Mouse (Mus musculus): ENCODE results near the gene Vti1a.

Gene Vti1a

GRCm38 (mm10) chr19:55559331-55559730 lies 243.2 kb downstream of the Vti1a start:
- no peak for DNase-seq (ENCODE audit: low spot score in 2 of 2)

GRCm38 (mm10) chr19:55560088-55560682 lies 244.1 kb downstream of the Vti1a start:
- no peak for DNase-seq (ENCODE audit: low spot score in 2 of 2)

- no peak for DNase-seq (ENCODE audit: low spot score in 2 of 2)
Observed at GRCm38 (mm10) chr19:55561469-55561868, 245.4 kb downstream of the Vti1a start.

- DNase-seq (ENCODE audit: low spot score in 2 of 2), result no peak
Observed at GRCm38 (mm10) chr19:55562487-55563147, 246.5 kb downstream of the Vti1a start.

GRCm38 (mm10) chr19:55563148-55563651 lies 247.1 kb downstream of the Vti1a start:
- DNase-seq (ENCODE audit: low spot score in 2 of 2), result peak in 1 of 2 experiments; percentile 40

- DNase-seq (ENCODE audit: low spot score in 2 of 2), result no peak
Observed at GRCm38 (mm10) chr19:55564104-55564938, 248.2 kb downstream of the Vti1a start.

- DNase-seq (ENCODE audit: low spot score in 2 of 2), result no peak
Observed at GRCm38 (mm10) chr19:55565111-55565510, 249.0 kb downstream of the Vti1a start.

- no peak for DNase-seq (ENCODE audit: low spot score in 2 of 2)
Observed at GRCm38 (mm10) chr19:55565523-55566369, 249.7 kb downstream of the Vti1a start.

- DNase-seq (ENCODE audit: low spot score in 2 of 2), result no peak
Observed at GRCm38 (mm10) chr19:55569114-55569513, 253.0 kb downstream of the Vti1a start.

- DNase-seq (ENCODE audit: low spot score in 2 of 2), result no peak
Observed at GRCm38 (mm10) chr19:55569894-55570293, 253.8 kb downstream of the Vti1a start.

- no peak for DNase-seq (ENCODE audit: low spot score in 2 of 2)
Observed at GRCm38 (mm10) chr19:55570520-55571296, 254.6 kb downstream of the Vti1a start.

GRCm38 (mm10) chr19:55571486-55571885 lies 255.4 kb downstream of the Vti1a start:
- DNase-seq (ENCODE audit: low spot score in 2 of 2), result no peak

- DNase-seq (ENCODE audit: low spot score in 2 of 2), result no peak
Observed at GRCm38 (mm10) chr19:55577306-55578042, 261.4 kb downstream of the Vti1a start.

GRCm38 (mm10) chr19:55578094-55579085 lies 262.3 kb downstream of the Vti1a start:
- peak in 1 of 2 experiments; percentile 57 for DNase-seq (ENCODE audit: low spot score in 2 of 2)

- no peak for DNase-seq (ENCODE audit: low spot score in 2 of 2)
Observed at GRCm38 (mm10) chr19:55579310-55579709, 263.2 kb downstream of the Vti1a start.

- DNase-seq (ENCODE audit: low spot score in 2 of 2), result no peak
Observed at GRCm38 (mm10) chr19:55580152-55580551, 264.1 kb downstream of the Vti1a start.

GRCm38 (mm10) chr19:55580667-55581066 lies 264.6 kb downstream of the Vti1a start:
- DNase-seq (ENCODE audit: low spot score in 2 of 2), result no peak

- no peak for DNase-seq (ENCODE audit: low spot score in 2 of 2)
Observed at GRCm38 (mm10) chr19:55582896-55583653, 267.0 kb downstream of the Vti1a start.
